Mouse (Mus musculus) lung, adult 2 months (tissue): ENCODE measurements at regions not wholly inside any gene's neighbourhood (a gene's known extent, or its start where the extent isn't known, plus 50 kb on each side); places are given as distances from the start of the nearest gene placed in this dataset.

Experiments
- DNase-seq: peaks from one replicate; pipeline ENCODE4 v3.0.0; 2022
- H3K4me1 ChIP-seq: fragments of 200-500 bp; 2 replicates; pipeline ENCODE4 v1.6.1; 2011; ENCODE audit warnings: low read length; ENCODE audit not compliant: control insufficient read depth, insufficient read depth
- H3K4me3 ChIP-seq: fragments of 200-500 bp; replicated peaks from 2 replicates; pipeline ENCODE3; 2011; ENCODE audit warnings: low read depth, mild to moderate bottlenecking, control low read depth, low read length; ENCODE audit errors: extremely low read depth
- CTCF ChIP-seq: fragments of 200-500 bp; IDR thresholded peaks from 2 replicates; pipeline ENCODE4 v1.5.1; 2011; ENCODE audit warnings: mild to moderate bottlenecking, low read length, control low read depth; ENCODE audit not compliant: insufficient read depth
- POLR2A ChIP-seq: fragments of 200-500 bp; IDR thresholded peaks from 2 replicates; pipeline ENCODE4 v1.6.1; 2011; ENCODE audit warnings: low read depth, mild to moderate bottlenecking, control low read depth, low read length, borderline replicate concordance; ENCODE audit errors: extremely low read depth
- WGBS: fragments of 180-500 bp; shearing (Covaris S2); methylation state at CpG from one replicate; pipeline ENCODE4 v1.1.7; 2018; 5-methylcytosine and 5-hydroxymethylcytosine counted together

DNA sequence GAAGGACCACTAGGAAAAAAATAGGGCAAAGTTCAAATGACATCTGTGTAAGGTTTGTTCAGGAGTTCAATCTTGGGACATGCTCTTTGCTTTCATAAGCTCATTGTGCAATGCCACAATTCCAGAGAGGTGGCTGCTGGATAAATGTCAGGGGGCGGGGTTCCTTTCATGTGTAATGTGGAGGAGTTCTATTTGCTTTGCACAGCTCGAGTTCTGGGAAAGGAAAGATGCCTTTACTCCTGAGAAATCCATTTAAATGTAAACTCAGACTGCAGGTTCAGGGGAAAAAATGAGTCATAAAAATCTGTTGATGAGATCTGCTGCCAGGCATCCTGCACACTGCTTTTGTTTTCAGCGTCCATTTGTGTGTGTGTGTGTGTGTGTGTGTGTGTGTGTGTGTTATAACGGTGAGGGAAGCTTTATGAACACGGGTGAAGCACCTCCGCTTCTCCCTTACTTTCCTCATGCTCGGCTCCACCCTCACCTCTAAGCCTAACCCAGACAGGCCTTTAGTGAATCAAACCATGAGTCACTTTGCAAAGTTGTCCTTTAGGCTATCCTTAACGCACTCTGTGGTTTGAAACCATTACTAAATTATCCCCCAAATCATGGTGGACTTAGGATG, 99.9 kb upstream of the Acsl4 start:
- peak; percentile 15 for DNase-seq

DNA sequence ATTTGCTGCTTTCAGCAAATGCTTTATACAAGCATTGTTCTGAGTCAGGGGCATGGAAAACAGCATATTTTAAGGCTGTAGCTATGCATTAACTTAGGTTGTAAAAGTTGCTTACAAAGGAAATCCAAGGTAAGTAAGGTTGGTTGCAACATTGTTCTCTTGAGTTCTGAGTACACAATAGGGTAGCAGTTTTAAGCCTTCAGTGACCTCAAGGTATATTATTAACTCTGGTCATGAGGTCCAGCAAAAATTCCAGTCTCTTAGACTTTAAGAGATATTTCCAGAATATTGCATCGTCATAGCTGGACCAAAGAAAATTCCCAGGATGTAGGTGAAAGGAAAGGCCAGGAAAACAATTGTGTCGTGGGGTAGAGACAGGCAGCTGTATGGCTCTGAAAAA, 110.8 kb upstream of the Acsl4 start:
- no peak overlapping the region for H3K4me3 ChIP-seq
- DNase-seq, result no peak
- no peaks in the 10 kb centered on the region; the same call in 1 of the 2 replicates for H3K4me1 ChIP-seq
- TF ChIP-seq POLR2A (no peak), CTCF (no peak)
- 52% methylated on average over 2 of the region's 2 CpGs for WGBS

More for the DNA sequence above, 99.9 kb upstream of the Acsl4 start:
- Histone ChIP-seq H3K4me3 (no peak overlapping the region), H3K4me1 (no peaks in the 10 kb centered on the region)
- WGBS, result 53% methylated on average over 8 of the region's 8 CpGs
- TF ChIP-seq POLR2A (no peak), CTCF (no peak)

DNA sequence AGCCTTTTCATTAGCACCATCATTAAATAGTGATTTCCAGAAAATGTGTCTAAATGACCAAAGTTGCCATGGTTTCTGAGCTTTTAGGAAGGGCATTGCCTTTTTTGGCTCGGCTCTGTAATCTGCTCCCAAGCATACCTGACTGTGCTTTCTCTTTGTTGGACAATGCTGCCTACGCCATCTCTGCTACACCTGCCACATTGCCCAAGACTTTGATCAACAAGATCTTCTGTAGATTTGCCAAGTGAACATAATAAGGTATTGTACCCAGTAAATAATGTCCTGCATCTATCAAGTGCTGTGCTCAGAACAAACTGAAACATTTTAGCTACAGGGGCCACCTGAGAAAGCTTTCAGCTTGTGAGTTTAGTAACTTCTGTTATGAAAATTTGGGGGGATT, 114.6 kb upstream of the Acsl4 start:
- Histone ChIP-seq H3K4me3 (no peak overlapping the region), H3K4me1 (no peaks in the 10 kb centered on the region)
- DNase-seq, result no peak
- WGBS, result 69% methylated on average over 2 of the region's 2 CpGs
- TF ChIP-seq CTCF (no peak), POLR2A (no peak)

DNA sequence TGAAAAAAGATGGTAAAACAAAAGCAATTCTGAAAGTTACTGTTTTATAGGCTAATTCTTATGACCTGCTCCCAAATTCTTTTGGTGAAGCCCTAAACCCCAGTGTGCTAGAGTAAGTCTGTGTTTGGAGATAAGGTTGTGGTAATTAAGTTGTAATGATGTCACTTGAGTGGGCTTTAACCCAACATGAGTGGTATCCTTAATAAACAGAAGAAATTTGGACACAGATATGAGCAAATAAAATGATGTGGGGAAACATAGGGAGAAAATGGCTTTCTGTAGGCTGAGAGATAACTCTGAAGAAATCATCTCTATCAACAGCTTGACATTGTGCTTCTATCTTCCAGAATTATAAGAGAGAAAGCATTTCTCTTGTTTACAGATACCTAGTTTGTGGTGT, 117.1 kb upstream of the Acsl4 start:
- H3K4me3 ChIP-seq, result no peak overlapping the region
- DNase-seq, result no peak
- TF ChIP-seq CTCF (no peak), POLR2A (no peak)
- no peaks in the 10 kb centered on the region for H3K4me1 ChIP-seq

DNA sequence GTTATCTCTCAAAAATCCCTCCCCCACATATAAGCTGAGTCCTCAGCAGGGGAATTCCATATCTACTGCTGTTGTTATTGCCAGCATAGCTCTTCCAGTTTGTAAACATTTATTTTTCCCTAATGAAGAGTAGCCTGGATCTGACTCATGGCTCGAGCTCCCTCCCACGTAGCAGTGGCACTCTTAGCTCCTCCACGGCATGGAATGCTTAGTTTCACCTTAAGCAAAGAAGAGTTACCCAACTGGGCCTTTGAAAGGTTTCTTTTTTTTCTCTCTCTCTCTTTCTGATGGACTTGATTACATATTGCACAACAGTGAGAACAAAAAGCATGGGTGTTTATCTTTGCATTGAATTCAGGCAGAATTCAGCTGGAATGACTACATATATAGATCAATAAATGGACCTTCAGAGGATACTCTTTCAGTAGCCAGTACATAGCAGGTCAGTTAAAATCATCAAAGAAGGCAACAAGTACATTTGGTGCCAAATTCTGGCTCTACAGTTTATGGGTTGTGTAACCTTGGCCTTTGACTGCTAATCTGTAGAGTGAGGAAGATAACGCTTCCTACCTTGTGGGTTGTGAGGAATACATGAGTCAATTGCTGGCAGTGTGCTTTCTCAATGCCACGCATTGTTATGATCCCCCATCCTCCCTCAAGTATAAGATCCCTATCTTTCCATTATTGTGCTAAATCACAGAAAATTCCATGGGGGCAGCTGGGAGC, 126.2 kb upstream of the Acsl4 start:
- Histone ChIP-seq H3K4me1 (no peaks in the 10 kb centered on the region), H3K4me3 (no peak overlapping the region)
- no peak for DNase-seq
- TF ChIP-seq CTCF (no peak), POLR2A (no peak)
- 68% methylated on average over 5 of the region's 5 CpGs for WGBS

DNA sequence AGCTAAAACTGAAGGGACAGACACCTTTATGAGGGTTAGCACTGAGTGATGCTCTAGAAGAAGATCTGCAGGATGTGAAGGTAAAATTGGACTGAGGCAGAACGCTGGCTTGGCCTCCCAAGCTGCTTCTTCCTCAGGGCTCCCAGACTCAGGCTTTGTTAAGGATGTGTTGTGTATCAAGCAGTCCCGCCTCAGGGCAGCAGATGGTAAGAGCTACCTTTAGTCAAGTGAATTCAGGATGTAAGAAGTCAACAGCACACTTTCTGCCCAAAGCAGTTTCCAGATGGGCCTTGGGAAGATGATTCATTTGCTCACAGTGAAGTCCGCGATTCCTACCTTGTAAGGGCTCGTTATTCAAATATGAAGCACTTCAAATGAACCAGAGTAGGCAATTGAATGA, 126.9 kb upstream of the Acsl4 start:
- DNase-seq, result no peak
- no peaks in the 10 kb centered on the region for H3K4me1 ChIP-seq
- no peak for TF ChIP-seq POLR2A
- no peak for TF ChIP-seq CTCF
- H3K4me3 ChIP-seq, result no peak overlapping the region
- 76% methylated on average over 5 of the region's 5 CpGs for WGBS

DNA sequence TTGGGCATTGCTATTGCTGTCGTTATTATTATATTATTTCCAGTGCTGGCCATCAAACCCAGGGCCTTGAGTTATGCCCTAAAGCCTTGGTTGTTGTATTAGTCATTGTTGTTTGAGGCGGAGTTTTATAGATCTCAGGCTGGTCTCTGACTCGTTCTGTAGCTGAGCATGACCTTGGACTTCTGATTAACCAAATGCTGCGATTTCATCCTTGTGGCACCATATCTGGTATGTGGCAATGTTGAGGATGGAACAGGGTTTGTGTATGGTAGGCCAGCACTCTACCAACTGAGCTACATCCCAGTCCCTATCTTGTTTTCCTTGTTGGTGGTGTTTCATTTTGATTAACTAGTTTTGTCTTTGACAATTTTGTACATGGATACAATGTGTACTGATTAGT, 130.7 kb upstream of the Acsl4 start:
- DNase-seq, result no peak
- H3K4me3 ChIP-seq, result no peak overlapping the region
- 79% methylated on average over 4 of the region's 4 CpGs for WGBS
- H3K4me1 ChIP-seq, result no peaks in the 10 kb centered on the region
- TF ChIP-seq CTCF (no peak), POLR2A (no peak)

DNA sequence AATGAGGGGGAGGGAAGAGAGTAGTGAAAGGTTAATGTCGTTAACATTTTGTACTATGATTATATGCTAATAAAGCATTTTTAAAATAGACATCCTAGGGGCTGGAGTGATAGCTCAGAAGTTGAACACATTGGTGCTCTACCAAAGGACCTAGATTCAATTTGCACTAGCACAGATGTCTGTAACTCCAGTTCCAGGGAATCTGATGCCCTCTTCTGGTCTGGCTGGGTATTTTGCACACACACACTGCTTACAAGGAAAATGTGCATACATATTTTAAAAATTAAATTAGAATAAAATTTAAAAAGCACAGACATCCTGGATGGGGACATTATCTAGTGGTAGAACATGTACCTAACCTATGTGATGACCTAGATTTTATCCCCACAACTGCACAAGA, 136.6 kb upstream of the Acsl4 start:
- H3K4me1 ChIP-seq, result no peaks in the 10 kb centered on the region
- H3K4me3 ChIP-seq, result no peak overlapping the region
- 43% methylated on average over 1 of the region's 1 CpGs for WGBS
- TF ChIP-seq CTCF (no peak; the same call in 1 of the 2 replicates), POLR2A (no peak)
- DNase-seq, result no peak

DNA sequence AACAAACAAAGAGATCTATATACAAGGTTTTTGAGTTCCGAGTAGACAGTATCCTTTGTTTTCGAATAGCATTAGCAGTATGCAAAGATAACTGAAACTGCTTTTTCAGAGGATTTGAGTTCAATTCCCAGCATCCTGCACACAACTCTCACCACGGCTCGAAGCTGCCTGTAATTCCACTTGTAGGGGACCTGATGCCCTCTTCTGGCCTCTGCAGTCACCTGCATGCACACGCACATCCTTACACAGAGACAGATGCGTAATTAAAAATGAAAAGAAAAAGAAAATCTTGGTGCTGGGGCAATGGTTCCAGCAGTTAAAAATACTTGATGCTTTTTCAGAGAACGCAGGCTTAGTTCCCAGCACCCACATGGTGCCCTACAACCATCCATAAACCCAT, 139.6 kb upstream of the Acsl4 start:
- 70% methylated on average over 7 of the region's 7 CpGs for WGBS
- TF ChIP-seq POLR2A (no peak), CTCF (peak; percentile 50)
- no peaks in the 10 kb centered on the region for H3K4me1 ChIP-seq
- no peak overlapping the region for H3K4me3 ChIP-seq
- DNase-seq, result no peak

DNA sequence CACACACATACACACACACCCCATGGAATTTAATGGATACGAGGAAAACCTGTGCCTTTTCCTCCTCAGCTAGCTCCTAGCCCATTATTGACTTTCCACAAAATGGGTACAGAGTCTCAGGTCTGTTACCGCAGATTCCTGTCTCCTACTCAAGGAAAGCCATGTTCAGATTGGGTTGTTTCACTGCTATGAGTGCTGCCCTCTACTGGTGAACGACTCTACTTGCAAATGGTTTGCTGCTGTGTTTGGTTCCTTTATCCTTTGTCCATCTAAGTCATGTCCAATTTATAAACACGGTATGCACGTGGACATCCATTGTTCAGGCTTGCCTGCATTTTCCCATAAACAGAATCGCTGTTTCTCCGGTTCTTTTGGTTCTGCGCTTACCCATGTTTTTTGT, 144.4 kb upstream of the Acsl4 start:
- Histone ChIP-seq H3K4me1 (no peaks in the 10 kb centered on the region), H3K4me3 (no peak overlapping the region)
- WGBS, result 34% methylated on average over 8 of the region's 8 CpGs
- no peak for DNase-seq
- TF ChIP-seq CTCF (peak; percentile 41; the same call in 1 of the 2 replicates), POLR2A (no peak)
